Mouse (Mus musculus) bone marrow, adult 2 months (tissue): Measurements from ENCODE around the gene Zfp385a. TPM values are rescaled to one million over a fixed set of nuclear protein-coding genes. Genes with fewer than 3 reads are reported as not detected.

Source experiments
- H3K27ac ChIP-seq: fragments of 200-500 bp; 2 replicates; pipeline ENCODE4 v1.5.1; 2012; ENCODE audit warnings: low read depth, mild to moderate bottlenecking, control low read depth, inconsistent platforms, low read length; ENCODE audit not compliant: control insufficient read depth, poor library complexity, insufficient read depth
- H3K4me1 ChIP-seq: fragments of 200-500 bp; 2 replicates; pipeline ENCODE4 v1.6.1; 2011; ENCODE audit warnings: low read length; ENCODE audit not compliant: control insufficient read depth, insufficient read depth
- H3K4me3 ChIP-seq: fragments of 200-500 bp; replicated peaks from 2 replicates; pipeline ENCODE3; 2011; ENCODE audit warnings: mild to moderate bottlenecking, low read depth, low read length, control low read depth; ENCODE audit not compliant: control insufficient read depth
- CTCF ChIP-seq: fragments of 200-500 bp; IDR thresholded peaks from 2 replicates; pipeline ENCODE4 v1.5.1; 2011; ENCODE audit warnings: low read length, control low read depth; ENCODE audit not compliant: control insufficient read depth, insufficient read depth
- POLR2A ChIP-seq: fragments of 200-500 bp; IDR thresholded peaks from 2 replicates; pipeline ENCODE4 v1.6.1; 2011; ENCODE audit warnings: low read depth, mild to moderate bottlenecking, control low read depth, low read length, borderline replicate concordance; ENCODE audit not compliant: control insufficient read depth
- WGBS: fragments of 180-500 bp; shearing (Covaris S2); methylation state at CpG from one replicate; pipeline ENCODE4 v1.1.7; 2018; 5-methylcytosine and 5-hydroxymethylcytosine counted together
- polyA plus RNA-seq: library from polyadenylated mRNA; stranded (reverse); fragments of >200 nt; gene quantifications from 2 replicates; pipeline ENCODE4 v1.2.4, GENCODE M21; 2011; ENCODE audit warnings: low replicate concordance; ENCODE audit not compliant: missing spikeins, insufficient read depth, insufficient read length

The Zfp385a gene
- polyA plus RNA-seq, 1 experiment, result 12.7 TPM

DNA sequence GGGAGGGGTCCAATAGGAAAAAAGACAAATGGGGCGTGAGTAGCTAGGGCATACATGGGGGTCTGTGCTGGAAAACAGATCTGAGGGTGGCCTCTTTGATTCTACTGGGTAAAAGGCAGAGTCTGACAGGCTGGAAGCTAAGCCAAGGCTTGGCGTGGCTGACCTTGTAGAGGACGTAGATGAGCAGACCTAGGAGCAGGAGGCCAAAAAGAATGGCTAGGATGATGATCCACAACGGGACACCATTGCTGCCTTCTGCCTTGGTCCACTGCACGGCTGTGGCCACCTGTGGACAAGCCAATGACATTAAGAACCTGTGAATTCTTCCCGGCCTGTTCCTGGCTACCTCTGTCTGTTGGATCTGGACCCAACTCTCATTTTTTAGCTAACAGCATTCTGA lies 5.9 kb upstream of the Zfp385a start:
- Histone ChIP-seq H3K4me1 (no peaks in the 10 kb centered on the region), H3K4me3 (no peak overlapping the region), H3K27ac (no peak overlapping the region)
- 86% methylated on average over 6 of the region's 6 CpGs for WGBS
- no peak for TF ChIP-seq CTCF
- TF ChIP-seq POLR2A, result no peak

DNA sequence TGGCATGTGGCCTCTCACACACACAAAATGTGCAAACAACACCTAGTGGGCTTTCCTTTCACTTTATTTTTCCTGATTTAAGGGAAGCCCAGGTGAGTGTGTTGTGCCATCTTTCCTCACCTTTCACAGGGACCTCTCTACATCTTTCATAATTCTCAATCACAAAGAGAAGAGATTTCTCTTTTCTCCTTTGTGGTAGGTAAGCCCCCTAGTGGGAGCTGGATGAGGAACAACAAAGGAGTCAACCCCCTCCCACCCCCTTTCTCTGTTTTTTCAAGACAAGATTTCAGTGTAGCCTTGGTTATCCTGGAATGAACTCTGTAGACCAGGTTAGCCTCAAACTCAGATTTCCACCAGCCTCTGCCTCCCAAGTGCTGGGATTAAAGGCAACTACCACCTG lies 3.7 kb upstream of the Zfp385a start:
- TF ChIP-seq POLR2A, result no peak

DNA sequence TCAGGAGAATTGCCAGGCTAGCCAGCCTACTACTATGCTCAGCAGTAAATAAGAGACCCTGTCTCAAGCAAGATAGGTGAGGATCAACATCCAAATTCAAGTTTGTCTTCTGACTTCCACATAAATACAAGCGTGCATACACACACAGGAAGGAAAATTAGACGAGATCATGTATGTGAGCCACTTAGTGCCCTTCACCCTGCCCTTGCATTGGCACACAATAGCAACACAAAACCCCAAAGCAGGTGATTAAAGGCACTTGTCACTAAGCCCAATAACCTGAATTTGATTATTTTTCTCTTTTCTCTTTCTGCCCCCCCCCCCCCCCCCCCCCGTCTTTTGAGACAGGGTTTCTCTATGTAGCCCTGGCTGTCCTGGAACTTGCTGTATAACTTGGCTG lies 3.1 kb upstream of the Zfp385a start:
- H3K27ac ChIP-seq, result no peak overlapping the region
- TF ChIP-seq CTCF, result no peak
- no peak for TF ChIP-seq POLR2A
- H3K4me3 ChIP-seq, result no peak overlapping the region
- 67% methylated on average over 3 of the region's 3 CpGs for WGBS
- H3K4me1 ChIP-seq, result no peaks in the 10 kb centered on the region

More for the DNA sequence above, 3.7 kb upstream of the Zfp385a start:
- H3K27ac ChIP-seq, result no peak overlapping the region
- H3K4me1 ChIP-seq, result no peaks in the 10 kb centered on the region
- no peak overlapping the region for H3K4me3 ChIP-seq

GRCm38 (mm10) chr15:103342415-103342814 lies 2.5 kb upstream of the Zfp385a start:
- 28% methylated on average over 4 of the region's 4 CpGs for WGBS
- TF ChIP-seq CTCF (peak; percentile 32; the same call in 1 of the 2 replicates), POLR2A (no peak)
- no peak overlapping the region for H3K4me3 ChIP-seq
- no peaks in the 10 kb centered on the region for H3K4me1 ChIP-seq
- H3K27ac ChIP-seq, result no peak overlapping the region

DNA sequence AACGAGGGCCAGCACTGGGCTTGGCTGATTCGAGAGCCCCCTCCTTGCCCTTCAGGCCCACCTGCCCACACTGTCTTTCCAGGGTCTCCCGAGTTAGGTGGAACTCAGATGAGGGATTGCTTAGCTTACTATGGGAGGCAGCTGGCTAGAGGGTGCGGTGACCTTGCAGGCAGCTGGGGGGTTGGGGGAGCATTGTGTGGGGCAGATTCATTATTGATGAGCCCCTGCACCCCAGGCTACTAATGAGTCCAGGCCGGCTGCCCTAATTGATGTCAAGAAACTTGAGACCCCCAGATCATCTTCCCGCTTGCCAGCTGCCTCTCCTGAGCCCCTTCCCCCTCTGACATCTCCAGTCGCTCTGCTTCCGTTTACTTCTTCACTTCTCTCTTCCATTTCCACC lies 1.7 kb upstream of the Zfp385a start:
- WGBS, result 76% methylated on average over 8 of the region's 8 CpGs
- no peak overlapping the region for H3K4me3 ChIP-seq
- no peaks in the 10 kb centered on the region for H3K4me1 ChIP-seq
- no peak overlapping the region for H3K27ac ChIP-seq
- TF ChIP-seq CTCF (no peak), POLR2A (no peak)

- Histone ChIP-seq H3K4me3 (no peak overlapping the region), H3K4me1 (no peaks in the 10 kb centered on the region), H3K27ac (no peak overlapping the region)
- 34% methylated on average over 4 of the region's 4 CpGs for WGBS
- TF ChIP-seq CTCF, result no peak
- TF ChIP-seq POLR2A, result no peak
Measured at GRCm38 (mm10) chr15:103340786-103341185, 893 bp upstream of the Zfp385a start.

GRCm38 (mm10) chr15:103339166-103339960 lies 530 bp downstream of the Zfp385a start:
- no peaks in the 10 kb centered on the region for H3K4me1 ChIP-seq
- no peak for TF ChIP-seq CTCF
- TF ChIP-seq POLR2A, result no peak
- no peak overlapping the region for H3K27ac ChIP-seq
- 2% methylated on average over 31 of the region's 31 CpGs for WGBS
- peak overlapping the region; percentile 65 for H3K4me3 ChIP-seq

DNA sequence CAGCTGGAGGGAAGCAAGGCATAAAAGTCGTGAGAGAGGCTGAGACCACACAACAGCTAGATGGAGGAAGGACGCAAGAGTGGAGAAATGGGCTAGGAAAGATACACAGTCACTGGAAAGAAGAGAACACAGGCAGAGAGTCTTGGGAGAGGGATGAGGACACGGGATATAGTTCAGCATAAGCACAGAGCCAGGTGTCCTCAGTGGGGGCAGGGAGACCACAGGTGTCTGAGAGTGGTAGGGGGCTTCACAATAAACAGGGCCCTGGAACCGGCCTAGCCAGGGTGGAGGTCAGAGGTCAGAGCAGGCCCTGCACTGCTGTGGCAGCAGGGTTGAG lies 1.1 kb downstream of the Zfp385a start:
- TF ChIP-seq POLR2A (no peak), CTCF (no peak)
- Histone ChIP-seq H3K4me3 (no peak overlapping the region), H3K4me1 (no peaks in the 10 kb centered on the region), H3K27ac (no peak overlapping the region)
- WGBS, result 45% methylated on average over 4 of the region's 4 CpGs

- WGBS, result 61% methylated on average over 11 of the region's 11 CpGs
- TF ChIP-seq POLR2A, result no peak
- TF ChIP-seq CTCF, result no peak
- H3K27ac ChIP-seq, result no peak overlapping the region
- no peaks in the 10 kb centered on the region; the same call in 1 of the 2 replicates for H3K4me1 ChIP-seq
- H3K4me3 ChIP-seq, result no peak overlapping the region
Measured at GRCm38 (mm10) chr15:103336996-103337667, 2.8 kb downstream of the Zfp385a start.
